Mouse (Mus musculus) frontal cortex, postnatal 10 days (tissue): ENCODE measurements around the gene Polr2l.
"Not testable (repeated sequence)": the region's sequence is repeated elsewhere in the genome, so short reads cannot be mapped to it uniquely, and the experiment has no call there.

Experiments
- DNase-seq, 2 experiments: peaks; one replicate each; pipeline ENCODE4 v3.0.0; 2022; ENCODE audit warnings: low spot score in 2 of 2, mixed read lengths in 1 of 2

Gene Polr2l

DNA sequence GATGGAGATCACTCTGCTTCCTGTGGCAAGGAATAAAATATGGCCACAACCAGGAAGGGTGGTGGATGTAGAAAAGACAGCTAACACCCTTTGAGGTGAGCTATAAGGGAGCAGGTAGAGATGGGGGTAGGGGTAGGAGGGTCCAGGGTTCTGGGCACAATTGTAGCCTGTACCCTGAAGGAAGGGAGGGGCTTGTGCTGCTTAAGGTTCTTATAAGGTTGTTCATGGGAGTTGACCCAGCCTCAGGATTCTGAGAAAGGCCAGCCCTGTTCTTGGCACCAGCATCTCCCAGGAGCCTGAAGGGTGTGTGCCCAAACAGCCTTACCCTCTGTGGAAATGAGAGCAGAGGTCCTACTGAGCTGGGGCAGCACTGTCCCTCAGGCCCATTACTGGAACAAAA, 23.0 kb downstream of the Polr2l start:
- DNase-seq, result no peak

- DNase-seq, result peak; percentile 88 to 94
Observed at GRCm38 (mm10) chr7:141447110-141447991, 27.6 kb downstream of the Polr2l start, which contains the start of gene Rplp2. Rplp2 (plus strand) TSS chr7:141447370.

GRCm38 (mm10) chr7:141446374-141446773, 28.6 kb downstream of the Polr2l start:
- not testable (repeated sequence) for DNase-seq

- peak; percentile 21 to 25 for DNase-seq
Observed at GRCm38 (mm10) chr7:141443828-141444237, 31.1 kb downstream of the Polr2l start, which contains the start of gene Pidd1. Pidd1 (minus strand) TSS chr7:141444025.

DNA sequence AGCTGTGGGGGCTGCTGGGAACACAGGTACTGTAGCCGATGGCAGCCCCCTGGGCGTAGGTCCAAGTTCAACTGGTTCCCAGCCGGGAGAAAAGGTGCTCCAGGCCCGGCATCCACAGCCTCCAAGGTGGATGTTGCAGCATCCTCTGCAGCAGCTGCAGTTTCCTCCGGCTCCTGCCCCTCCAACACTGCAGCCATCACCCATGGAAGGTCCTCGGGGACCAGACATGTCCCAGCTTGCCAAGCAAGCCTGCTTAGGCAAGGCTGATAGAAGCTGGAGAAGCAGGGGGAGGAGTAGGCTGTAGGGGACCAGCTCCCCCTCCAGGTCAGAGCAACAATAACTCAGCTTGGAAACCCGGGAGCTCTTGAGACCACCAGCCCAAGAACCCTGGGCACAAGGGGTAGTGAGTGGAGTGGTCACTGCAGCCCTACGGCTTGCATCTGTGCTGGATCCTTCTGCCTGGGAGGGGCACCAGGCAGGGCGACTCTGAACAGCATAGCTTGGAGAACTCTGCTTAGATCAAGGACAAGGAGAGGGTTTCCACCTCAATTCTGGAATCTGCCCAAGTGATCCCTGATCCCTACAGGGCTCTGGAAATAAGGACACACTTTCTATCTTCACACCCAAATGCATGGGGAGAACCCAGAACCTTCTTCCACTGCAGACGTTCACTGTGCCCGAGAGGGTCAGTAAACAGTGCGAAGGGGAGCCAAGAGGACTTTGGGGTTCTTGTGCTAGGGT, 31.7 kb downstream of the Polr2l start:
- peak; percentile 10 to 16 for DNase-seq

- peak in 1 of 2 experiments; percentile 6 for DNase-seq
Observed at GRCm38 (mm10) chr7:141442199-141442598, 32.7 kb downstream of the Polr2l start.

- DNase-seq, result peak in 1 of 2 experiments; percentile 11
Observed at GRCm38 (mm10) chr7:141441460-141441859, 33.5 kb downstream of the Polr2l start.

DNA sequence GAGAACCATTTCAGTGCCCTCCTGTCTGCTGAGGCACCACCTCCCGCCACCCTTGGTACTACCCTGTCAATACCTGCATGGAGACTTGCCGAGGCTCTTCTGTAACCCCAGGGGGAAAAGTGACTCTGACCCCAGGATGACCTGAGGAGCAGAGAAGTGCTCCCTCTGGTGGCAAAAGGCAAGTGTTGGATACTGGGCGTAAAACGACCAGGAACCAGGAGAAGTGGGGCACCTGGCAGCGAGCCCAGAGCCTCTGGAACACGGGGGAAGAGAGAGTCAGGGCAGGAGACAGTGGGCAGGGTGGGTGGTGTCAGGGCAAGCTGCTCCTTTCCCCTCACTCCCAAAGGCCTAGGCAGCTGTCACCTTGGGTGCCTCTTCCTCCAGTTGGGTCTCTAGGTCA, 34.3 kb downstream of the Polr2l start:
- peak; percentile 58 to 60 for DNase-seq

DNA sequence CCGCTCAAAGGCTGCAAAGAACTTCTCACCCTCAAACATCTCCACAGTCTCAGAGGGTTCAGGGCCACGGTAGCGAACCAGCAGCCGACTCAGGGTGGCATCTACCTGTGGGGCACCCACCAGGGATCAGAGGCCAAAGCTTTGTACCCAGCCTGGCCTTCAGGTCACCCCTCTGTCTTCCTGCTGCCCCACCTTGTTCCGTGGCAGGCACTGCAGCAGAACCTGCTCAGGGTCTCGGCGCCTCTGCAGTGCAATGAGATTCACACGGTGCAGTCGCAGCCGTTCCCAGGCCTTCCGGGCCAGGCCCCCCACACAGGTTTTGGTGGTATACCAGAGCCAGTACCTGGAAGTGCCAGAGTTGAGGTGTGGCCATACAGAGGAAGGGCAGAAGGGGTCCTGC, 35.1 kb downstream of the Polr2l start:
- DNase-seq, result peak; percentile 7 to 16

- peak in 1 of 2 experiments; percentile 7 for DNase-seq
Observed at GRCm38 (mm10) chr7:141439140-141439679, 35.7 kb downstream of the Polr2l start.

GRCm38 (mm10) chr7:141438201-141438968, 36.5 kb downstream of the Polr2l start:
- DNase-seq, result peak; percentile 21 to 28

DNA sequence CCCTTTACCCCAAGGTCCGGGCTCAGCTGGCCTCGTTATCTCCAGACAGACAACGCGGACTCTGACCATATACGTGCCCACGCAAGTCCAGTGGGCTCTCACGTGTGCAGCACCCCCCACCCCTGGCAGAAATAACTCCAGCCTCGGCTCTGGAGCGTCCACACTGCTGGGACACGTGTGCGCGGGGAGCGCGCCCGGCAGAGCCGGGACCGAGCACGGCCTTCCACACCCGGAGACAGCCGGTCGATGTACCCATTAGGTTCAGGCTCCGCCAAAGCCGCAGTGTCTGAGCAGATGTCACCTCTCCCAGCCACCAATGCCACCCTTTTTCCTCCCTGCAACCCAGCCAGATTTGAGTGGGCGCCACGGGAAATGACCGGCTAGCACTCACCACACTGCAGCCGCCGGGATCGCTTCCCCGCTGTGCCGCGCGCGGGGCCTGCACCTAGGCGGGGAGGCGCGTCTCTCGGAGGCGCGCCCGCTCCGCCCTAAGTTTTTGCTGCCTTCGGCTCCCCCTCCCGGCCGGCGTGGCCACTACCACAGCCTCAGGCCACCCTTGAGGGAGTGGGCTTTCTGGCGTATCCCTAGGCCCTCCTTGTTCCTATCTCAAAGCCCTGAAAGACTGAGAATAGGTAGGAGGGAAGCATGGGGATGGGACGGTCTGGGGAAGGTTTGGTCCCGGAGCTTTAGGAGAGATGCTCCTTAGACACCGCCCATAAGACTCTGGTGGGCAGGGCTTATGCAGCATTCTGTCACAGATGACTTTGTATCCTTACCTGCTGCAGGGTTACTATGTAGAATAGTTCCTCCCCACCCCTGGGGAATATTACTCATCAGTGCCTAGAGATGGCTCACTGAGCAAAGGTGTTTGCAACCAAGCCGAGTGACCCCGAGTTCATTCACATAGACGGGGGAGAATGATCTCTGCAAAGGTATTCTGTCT, 37.5 kb downstream of the Polr2l start, which contains the start of gene Slc25a22:
Gene Slc25a22 (minus strand): TSS at position 715 of the 943 bp plus-strand sequence.
- DNase-seq, result peak; percentile 71 to 82

GRCm38 (mm10) chr7:141436523-141436892, 38.4 kb downstream of the Polr2l start:
- no peak for DNase-seq

DNA sequence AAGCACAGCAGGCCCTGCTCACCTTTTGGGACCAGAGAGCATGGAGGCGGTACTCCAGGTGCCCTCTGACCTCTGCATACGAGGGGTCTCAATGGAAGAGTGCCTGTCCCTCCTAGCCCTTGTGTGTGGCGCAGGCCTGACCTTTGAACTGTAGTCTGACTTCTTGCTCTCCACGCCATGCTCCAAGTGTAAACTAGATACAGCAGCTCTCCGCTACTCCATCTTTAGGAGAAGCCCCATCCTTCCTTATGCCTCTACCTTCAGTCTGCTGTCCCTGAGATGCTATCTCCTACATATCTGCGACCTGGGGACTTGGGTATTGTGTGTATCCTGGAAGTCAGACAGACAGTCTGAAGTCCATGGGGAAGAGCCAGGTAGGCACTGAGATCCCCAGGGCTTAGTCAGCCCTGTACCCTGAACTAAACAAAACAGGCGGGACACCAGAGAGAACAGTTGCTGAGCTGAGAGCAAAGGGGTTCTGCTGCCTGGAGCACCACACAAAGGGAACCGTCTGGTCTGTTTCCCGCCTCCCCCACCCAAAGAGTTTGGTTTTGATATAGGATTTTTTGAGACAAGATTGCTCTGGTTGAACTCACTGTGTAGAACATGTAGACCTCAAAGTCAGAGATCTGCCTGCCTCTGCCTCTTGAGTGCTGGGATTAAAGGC, 38.9 kb downstream of the Polr2l start:
- peak; percentile 29 to 33 for DNase-seq

- DNase-seq, result peak; percentile 14 to 43
Observed at GRCm38 (mm10) chr7:141435129-141435855, 39.6 kb downstream of the Polr2l start.

DNA sequence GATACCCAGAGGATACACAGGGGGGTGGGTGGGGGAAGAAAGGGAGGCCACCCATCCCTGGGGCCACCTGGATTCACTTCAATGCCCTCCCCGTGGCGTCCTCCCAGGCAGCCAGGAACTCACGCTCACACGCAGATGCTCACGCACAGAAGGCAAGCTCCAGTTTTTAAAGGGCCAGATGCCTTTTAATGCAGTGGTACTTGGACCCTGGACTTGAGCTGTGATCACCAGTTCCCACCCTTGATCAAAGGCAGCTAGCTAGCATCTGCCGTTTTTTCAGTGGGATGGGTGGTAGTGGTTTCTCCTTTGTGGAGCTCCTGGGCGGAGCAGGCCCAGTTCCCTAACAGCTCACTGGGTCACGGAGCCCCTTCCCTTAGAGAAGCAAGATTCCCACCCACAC, 40.5 kb downstream of the Polr2l start:
- no peak for DNase-seq

GRCm38 (mm10) chr7:141433517-141434400, 41.2 kb downstream of the Polr2l start:
- no peak for DNase-seq
